Comparison of ENCODE assay signal across 21 mouse cellular contexts in genomic region chr3:109117136-109117535, GRCm38 (mm10). TPM values are rescaled to one million over a fixed set of nuclear protein-coding genes. Genes with fewer than 3 reads are reported as not detected.
"Had no signal": no experiment of that assay in that cellular context is flagged by ENCODE, and none has a peak within 500 bp of the region (broad histone marks: within the 10 kb centered on the region; RNA-seq: fewer than 3 reads in every experiment).

No protein-coding gene starts in this region.

- H3K36me3 ChIP-seq: kidney, embryonic 15.5 days; limb, embryonic 15.5 days; liver, embryonic 12.5 days; lung, embryonic 15.5 days; midbrain, embryonic 12.5 days; stomach, embryonic 15.5 days had no signal

- H3K4me3 ChIP-seq: kidney, embryonic 15.5 days; limb, embryonic 15.5 days; liver, embryonic 12.5 days; lung, embryonic 15.5 days; midbrain, embryonic 12.5 days; stomach, embryonic 15.5 days had no signal

- H3K4me2 ChIP-seq: kidney, embryonic 15.5 days; limb, embryonic 15.5 days; liver, embryonic 12.5 days; lung, embryonic 15.5 days; midbrain, embryonic 12.5 days; stomach, embryonic 15.5 days had no signal

- H3K9ac ChIP-seq: kidney, embryonic 15.5 days; limb, embryonic 15.5 days; liver, embryonic 12.5 days; lung, embryonic 15.5 days; midbrain, embryonic 12.5 days; stomach, embryonic 15.5 days had no signal

- H3K4me1 ChIP-seq: lung, embryonic 15.5 days; midbrain, embryonic 12.5 days; stomach, embryonic 15.5 days had no signal

- H3K9me3 ChIP-seq: kidney, embryonic 15.5 days; limb, embryonic 15.5 days; lung, embryonic 15.5 days; stomach, embryonic 15.5 days had no signal

- H3K27ac ChIP-seq: kidney, embryonic 15.5 days; limb, embryonic 15.5 days; liver, embryonic 12.5 days; lung, embryonic 15.5 days; midbrain, embryonic 12.5 days; stomach, embryonic 15.5 days had no signal

- DNase-seq: kidney, adult 18-20 months; kidney, postnatal 14 days; right cerebral cortex, postnatal 4 days; spleen, adult 18-20 months; thymus, postnatal 4 days had no signal

- H3K27me3 ChIP-seq: kidney, embryonic 15.5 days; limb, embryonic 15.5 days; lung, embryonic 15.5 days; midbrain, embryonic 12.5 days; stomach, embryonic 15.5 days had no signal

- ATAC-seq: liver, embryonic 12.5 days; midbrain, embryonic 16.5 days had no signal

RNA-seq across cellular contexts. Expression of gene Slc25a54, which starts 36.9 kb away (rescaled TPM):
- total RNA-seq: layer of hippocampus, adult 8-10 months; layer of hippocampus, postnatal 14 days; left cerebral cortex, adult 18-20 months; left cerebral cortex, postnatal 10 days; megakaryocyte-erythroid progenitor cell, adult 5-6 weeks had no signal
- polyA plus RNA-seq: kidney, embryonic 15.5 days; large intestine, adult 2 months; limb, embryonic 11.5 days; limb, embryonic 15.5 days; liver, embryonic 12.5 days; liver, embryonic 16.5 days; lung, embryonic 15.5 days; midbrain, embryonic 12.5 days; midbrain, embryonic 16.5 days; neural tube, embryonic 14.5 days; stomach, embryonic 15.5 days had no signal
